Comparison of ENCODE assay signal across 19 mouse cellular contexts in the genomic region with DNA sequence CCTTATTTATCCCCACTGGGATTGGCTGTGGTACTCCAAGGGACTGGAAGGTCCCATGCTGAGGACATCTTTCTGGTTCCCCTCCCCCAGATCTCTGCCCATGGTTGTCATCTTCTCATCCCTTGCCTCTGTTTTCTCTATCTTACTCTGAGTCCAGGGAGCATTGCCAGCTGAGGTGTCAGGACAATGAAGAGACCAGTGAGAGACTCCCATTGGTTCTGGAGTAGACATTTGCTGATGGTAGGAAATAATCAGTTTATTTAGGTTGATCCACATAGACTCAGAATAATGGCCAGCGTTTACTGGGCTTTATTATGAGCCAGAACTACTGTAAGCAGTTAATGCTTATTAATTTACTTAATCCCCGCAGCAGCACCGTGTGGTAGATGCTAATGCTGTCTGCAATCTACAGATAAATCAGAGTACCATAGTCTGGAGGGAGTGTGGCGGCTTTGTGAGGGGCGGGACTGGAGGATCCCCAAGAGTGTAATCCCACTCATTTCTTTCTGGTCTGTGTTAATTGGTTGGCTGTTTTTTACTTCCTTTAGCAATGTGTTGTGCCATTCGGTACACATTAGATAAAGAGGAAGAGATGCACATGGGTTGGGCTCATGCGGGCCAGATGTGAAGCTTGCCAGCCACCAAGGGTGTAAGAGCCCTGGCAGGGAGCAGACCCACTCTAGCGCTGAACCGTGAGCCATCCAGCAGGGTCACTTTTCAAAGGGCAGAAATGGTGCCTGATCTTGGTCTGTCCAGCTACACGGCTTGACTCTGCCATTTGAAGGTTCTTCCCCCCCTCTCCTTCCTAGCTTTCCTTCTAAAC.
A peak's percentile ranks its signal among the peaks of the same experiment; 100 is the strongest.
DNase-seq lines count a peak whose midpoint lies in the region; ATAC-seq and TF ChIP-seq lines count a peak whose summit lies in the region.
"Had no signal": no experiment of that assay in that cellular context is flagged by ENCODE, and none has a peak within 500 bp of the region (broad histone marks: within the 10 kb centered on the region; RNA-seq: fewer than 3 reads in every experiment).

No protein-coding gene starts in this region.

- no peak overlapping the region for H3K4me3 ChIP-seq in cerebellum, adult 2 months (replicated peaks; ENCODE audit: insufficient read depth, low read depth, low read length)
- no peak overlapping the region for H3K4me3 ChIP-seq in gastrocnemius, adult 2 months
- no peak overlapping the region for H3K4me3 ChIP-seq in midbrain, embryonic 15.5 days
- H3K4me3 ChIP-seq: heart, embryonic 10.5 days; limb, embryonic 12.5 days; liver, embryonic 12.5 days; megakaryocyte, embryonic 14.5 days; myocyte had no signal

- H3K4me2 ChIP-seq in midbrain, embryonic 15.5 days: no peak overlapping the region
- H3K4me2 ChIP-seq: limb, embryonic 12.5 days; liver, embryonic 12.5 days had no signal

- H3K27ac ChIP-seq in cerebellum, adult 2 months (ENCODE audit: insufficient read depth, low read length): peak overlapping the region; percentile 83; the same call in 1 of the 2 replicates
- peak overlapping the region; percentile 20; the same call in 1 of the 2 replicates for H3K27ac ChIP-seq in gastrocnemius, adult 2 months
- H3K27ac ChIP-seq in midbrain, embryonic 15.5 days: peak overlapping the region; percentile 17; the same call in 1 of the 2 replicates
- H3K27ac ChIP-seq: heart, embryonic 10.5 days; limb, embryonic 12.5 days; liver, embryonic 12.5 days had no signal

- no peaks in the 10 kb centered on the region for H3K27me3 ChIP-seq in cerebellum, adult 2 months (ENCODE audit: control insufficient read depth, insufficient read depth, low read length)
- no peaks in the 10 kb centered on the region for H3K27me3 ChIP-seq in midbrain, embryonic 15.5 days (replicated peaks)
- H3K27me3 ChIP-seq: limb, embryonic 12.5 days; liver, embryonic 12.5 days; megakaryocyte, embryonic 14.5 days had no signal

- H3K4me1 ChIP-seq in cerebellum, adult 2 months (ENCODE audit: control insufficient read depth, insufficient read depth, low read length): peaks cover 45% of the 10 kb centered on the region
- H3K4me1 ChIP-seq in midbrain, embryonic 15.5 days: peaks cover 23% of the 10 kb centered on the region
- H3K4me1 ChIP-seq: heart, embryonic 10.5 days; liver, embryonic 12.5 days; megakaryocyte, embryonic 14.5 days had no signal

- TF ChIP-seq CTCF in cerebellum, adult 2 months (IDR thresholded peaks at IDR 0.05; ENCODE audit: borderline replicate concordance, insufficient read depth, low read depth, low read length): no peak
- TF ChIP-seq CTCF in gastrocnemius, adult 2 months (IDR thresholded peaks at IDR 0.05): no peak

- intact Hi-C loops in gastrocnemius, adult 2 months (cut with DNase I): no loop called here

- ATAC-seq in midbrain, embryonic 15.5 days (replicated peaks): peak; percentile 78
- ATAC-seq: liver, embryonic 12.5 days had no signal

- no peaks in the 10 kb centered on the region for H3K9me3 ChIP-seq in midbrain, embryonic 15.5 days
- H3K9me3 ChIP-seq: heart, embryonic 10.5 days; limb, embryonic 12.5 days; liver, embryonic 12.5 days had no signal

- H3K9ac ChIP-seq in midbrain, embryonic 15.5 days: no peak overlapping the region
- H3K9ac ChIP-seq: limb, embryonic 12.5 days; liver, embryonic 12.5 days had no signal

- DNase-seq in cerebellum, adult 2 months: peak in 1 of 2 experiments; percentile 27
- no peak for DNase-seq in cerebellum, adult 8-10 months
- DNase-seq in gastrocnemius, adult 2 months: no peak
- no peak for DNase-seq in gastrocnemius, postnatal 4 days (ENCODE audit: low spot score in 2 of 2)
- DNase-seq in MN1 (ENCODE audit: low spot score): peak; percentile 14
- no peak for DNase-seq in adrenal gland, postnatal 14 days
- no peak for DNase-seq in adrenal gland, adult 18-20 months (ENCODE audit: low spot score in 2 of 2)
- DNase-seq: adrenal gland, postnatal 36 days; gastrocnemius, postnatal 36 days; kidney, adult 2 months; kidney, postnatal 10 days; lung, adult 2 months; thymus, postnatal 14 days had no signal

- 59% methylated on average over 10 of the region's 10 CpGs for WGBS in cerebellum, adult 2 months
- 44% methylated on average over 10 of the region's 10 CpGs for WGBS in midbrain, embryonic 15.5 days

- H3K36me3 ChIP-seq in midbrain, embryonic 15.5 days (replicated peaks): no peaks in the 10 kb centered on the region
- H3K36me3 ChIP-seq: heart, embryonic 10.5 days; limb, embryonic 12.5 days; liver, embryonic 12.5 days had no signal

- no peak for TF ChIP-seq POLR2A in cerebellum, adult 2 months (IDR thresholded peaks at IDR 0.05; ENCODE audit: borderline replicate concordance, insufficient read depth, low read length)

Comparison
In these comparisons a context has a peak if more than half of its experiments do, and no peak if none do; other contexts are left out.
1. H3K27ac ChIP-seq: peak in every context shown above with its lines; median percentile 83 in cerebellum, adult 2 months; 20 in gastrocnemius, adult 2 months; 17 in midbrain, embryonic 15.5 days.